Mouse (Mus musculus) ovary, postnatal 10 days (tissue): ENCODE data around the gene Lsm14b.

Experiments used
- DNase-seq: peaks from one replicate; pipeline ENCODE4 v3.0.0; 2022; ENCODE audit warnings: low spot score

Gene Lsm14b

GRCm38 (mm10) chr2:180053001-180053400 lies 28.2 kb downstream of the Lsm14b start:
- DNase-seq = no peak

DNA sequence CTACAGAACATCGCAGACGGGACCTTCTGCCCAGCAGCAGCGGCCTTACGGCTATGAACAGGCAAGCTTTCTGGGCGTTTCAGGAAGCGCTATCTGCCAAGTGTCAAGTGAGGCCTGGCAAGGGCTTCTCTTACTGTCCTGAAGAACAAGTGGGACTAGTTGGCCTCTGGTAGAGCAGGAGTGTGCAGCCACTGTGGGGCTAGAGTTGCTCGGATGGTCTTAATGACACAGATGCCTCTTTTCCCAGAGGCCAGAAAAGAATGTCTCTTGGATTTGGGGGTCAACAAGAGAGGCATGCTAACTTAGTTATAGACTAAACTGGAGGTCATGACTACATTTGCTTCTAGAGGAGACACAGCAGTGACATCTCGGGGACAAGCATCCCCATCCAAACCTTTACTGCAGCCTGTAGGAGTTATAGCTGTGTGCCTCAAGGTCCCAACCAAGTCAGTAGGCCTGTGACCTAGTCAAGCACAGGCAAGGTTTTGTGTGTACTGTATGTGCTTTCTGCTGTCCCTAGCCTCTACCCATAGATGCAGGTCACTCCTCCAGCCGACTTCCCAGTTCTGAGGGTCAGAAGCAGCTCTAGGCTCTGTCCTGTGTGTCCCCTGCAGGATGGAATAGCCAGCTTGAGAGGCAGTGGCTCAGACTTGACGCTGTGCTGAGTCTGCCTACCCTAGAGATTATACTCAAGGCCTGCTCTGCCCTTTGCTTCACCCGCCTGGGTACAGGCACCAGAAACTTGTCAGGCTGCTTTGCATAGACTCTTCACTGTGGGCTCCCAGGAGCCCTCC lies 38.7 kb downstream of the Lsm14b start:
- DNase-seq = no peak

DNA sequence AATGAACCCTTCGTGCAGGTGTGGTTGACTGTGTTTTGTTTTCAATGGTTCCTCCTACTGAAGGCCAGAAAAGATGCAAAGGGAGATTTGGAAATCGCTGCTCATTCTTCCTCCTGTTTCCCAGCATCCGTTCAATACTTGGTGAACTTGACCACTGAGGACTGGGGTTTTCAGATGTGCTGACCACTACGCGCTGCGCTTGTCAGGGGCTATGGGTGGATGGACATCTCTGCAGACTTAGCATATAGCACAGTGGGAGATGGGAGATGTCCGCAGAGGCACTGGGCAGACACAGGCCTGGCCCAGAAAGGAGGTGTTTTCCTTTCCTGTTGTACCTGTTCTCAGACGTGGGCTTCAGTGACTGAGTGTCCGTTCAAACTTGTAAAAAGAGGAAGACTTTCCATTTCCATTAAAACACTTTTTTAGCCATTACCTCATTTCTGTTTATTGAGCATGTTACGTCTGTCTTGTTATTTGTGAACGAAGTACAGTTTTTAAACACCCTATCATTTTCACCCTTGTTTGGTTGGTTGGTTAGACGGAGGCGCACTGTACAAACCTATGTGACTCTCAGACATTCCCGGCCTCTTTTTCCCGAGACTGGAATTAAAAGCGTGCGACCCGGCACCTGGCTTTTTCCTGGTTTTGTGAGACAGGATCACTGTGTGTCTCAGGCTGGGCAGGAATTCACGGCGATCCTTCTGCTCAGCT lies 45.1 kb downstream of the Lsm14b start:
- DNase-seq = no peak

DNA sequence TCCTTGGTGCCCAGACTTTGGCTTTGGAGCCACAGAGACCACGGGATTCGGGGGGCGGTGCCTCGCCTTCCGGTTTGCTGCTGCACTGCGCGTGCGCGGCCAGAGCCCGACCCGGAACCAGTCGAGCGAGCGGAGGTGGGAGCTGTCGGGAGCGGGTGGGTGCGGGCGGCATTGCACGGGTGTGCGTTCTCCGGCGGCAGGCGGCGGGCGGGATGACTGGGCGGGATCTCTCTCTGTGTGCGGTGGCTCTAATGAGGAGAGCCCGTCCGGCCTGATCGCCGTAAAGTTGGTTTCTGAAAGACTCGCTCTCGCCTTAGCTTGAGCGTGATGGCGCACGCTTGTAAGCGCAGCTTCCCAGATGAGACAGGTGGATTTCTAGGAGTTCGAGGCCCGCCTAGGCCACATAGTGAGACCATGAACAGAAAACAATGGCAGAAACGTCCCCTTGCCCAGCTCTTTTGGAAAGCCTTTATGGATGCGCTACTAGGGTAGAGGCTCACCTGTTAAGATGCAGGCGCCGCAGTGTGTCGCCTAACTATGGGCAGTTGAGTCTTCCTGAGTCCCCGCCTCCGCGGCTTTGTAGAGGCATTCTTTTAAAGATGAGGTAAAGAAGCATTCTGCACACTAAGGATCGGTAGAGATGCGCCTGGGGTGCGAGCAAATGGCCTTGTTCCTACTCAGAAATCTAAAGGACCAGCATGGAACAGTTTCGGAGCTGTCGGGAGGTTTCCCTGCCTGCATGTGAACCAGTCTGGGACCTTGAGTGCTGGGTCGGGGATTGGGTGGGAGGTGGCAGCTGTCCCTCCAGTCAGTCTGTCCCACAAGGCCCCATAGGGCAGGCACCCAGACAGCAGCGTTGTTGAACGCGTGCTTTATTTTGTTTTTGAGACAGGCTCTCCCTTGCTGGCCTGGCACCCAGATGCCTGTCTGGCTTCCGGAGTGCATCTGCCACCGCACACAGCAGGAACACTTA lies 46.0 kb downstream of the Lsm14b start, which contains the start of gene Mtg2:
Gene Mtg2, plus strand, starts transcription at position 108 of the 973 bp plus-strand sequence.
- peak; percentile 93 for DNase-seq

DNA sequence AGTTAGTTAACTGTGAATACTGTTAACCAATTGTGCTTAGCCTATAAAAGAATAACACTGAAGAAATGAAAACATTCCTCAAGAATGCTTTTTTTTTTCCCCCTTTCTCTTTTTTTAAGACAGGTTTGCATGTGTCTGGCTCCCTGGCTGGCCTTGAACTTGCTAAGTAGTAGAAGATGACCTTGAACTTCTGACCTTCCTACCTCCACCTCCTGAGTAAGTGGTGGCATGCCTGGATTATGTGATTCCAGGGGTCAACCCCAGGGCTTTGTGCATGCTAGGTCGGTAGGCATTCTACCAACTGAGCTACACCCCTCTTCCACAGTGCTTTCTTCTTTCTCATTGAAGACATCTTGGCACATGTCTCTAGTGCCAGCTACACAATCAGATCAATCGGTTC lies 46.9 kb downstream of the Lsm14b start:
- DNase-seq = no peak

DNA sequence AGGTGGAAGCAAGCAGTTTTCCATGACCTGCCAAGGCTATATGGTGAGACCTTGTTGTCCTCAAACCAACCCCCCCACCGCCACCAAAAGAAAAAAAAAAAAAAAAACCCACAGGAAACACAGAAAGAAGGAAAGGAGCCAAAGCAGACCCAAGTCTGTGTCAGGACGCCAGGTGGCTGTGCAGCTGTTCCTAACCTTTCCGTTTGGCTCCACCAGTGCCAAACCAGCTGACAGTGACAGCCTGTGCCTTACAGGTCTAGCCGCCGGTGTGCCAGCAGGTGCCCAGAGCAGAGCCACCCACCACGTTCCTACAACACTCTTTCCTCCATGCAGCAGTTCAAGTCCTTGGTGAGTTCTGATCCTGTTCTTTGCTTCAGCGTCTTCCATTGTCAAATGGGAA lies 48.1 kb downstream of the Lsm14b start:
- no peak for DNase-seq

GRCm38 (mm10) chr2:180077622-180078021 lies 52.8 kb downstream of the Lsm14b start:
- no peak for DNase-seq

DNA sequence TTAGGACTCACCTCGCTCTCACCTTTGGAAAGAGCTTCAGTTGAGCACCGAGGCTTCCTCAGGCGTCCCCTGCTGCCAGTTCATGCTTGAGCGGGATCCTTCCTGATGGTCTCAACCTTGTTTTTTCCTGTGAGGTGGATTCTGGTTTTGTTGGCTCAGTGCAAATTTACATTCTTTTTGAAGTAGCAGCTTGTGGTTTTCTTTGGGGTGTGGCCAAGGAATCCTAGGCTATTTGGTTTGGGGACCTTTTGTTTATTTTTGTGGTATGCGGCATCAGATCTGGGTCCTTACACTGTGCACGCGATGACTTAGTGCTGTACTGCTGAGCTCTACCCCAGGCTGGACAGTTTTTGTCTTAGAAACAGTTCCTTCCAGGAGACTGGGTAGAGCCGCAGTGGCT lies 55.9 kb downstream of the Lsm14b start:
- DNase-seq = no peak

- DNase-seq = no peak
These were observed 58.3 kb downstream of the Lsm14b start for GRCm38 (mm10) chr2:180083063-180083462.

GRCm38 (mm10) chr2:180084565-180084964 lies 59.8 kb downstream of the Lsm14b start:
- DNase-seq = no peak
